Mouse (Mus musculus): ENCODE measurements around the gene Hmox2.
"Not testable (repeated sequence)": the region's sequence is repeated elsewhere in the genome, so short reads cannot be mapped to it uniquely, and the experiment has no call there.

Hmox2 gene

GRCm38 (mm10) chr16:4725266-4725665, 895 bp upstream of the Hmox2 start:
- no peak for DNase-seq (ENCODE audit: low read depth, low spot score)

GRCm38 (mm10) chr16:4726528-4727128, 467 bp downstream of the Hmox2 start:
- no peak for DNase-seq (ENCODE audit: low read depth, low spot score)

GRCm38 (mm10) chr16:4727526-4727925, 1.4 kb downstream of the Hmox2 start:
- DNase-seq (ENCODE audit: low read depth, low spot score) = no peak

- no peak for DNase-seq (ENCODE audit: low read depth, low spot score)
These were observed 1.8 kb downstream of the Hmox2 start for GRCm38 (mm10) chr16:4727963-4728362.

GRCm38 (mm10) chr16:4730776-4731358, 4.7 kb downstream of the Hmox2 start:
- no peak for DNase-seq (ENCODE audit: low read depth, low spot score)

GRCm38 (mm10) chr16:4736262-4736661, 10.1 kb downstream of the Hmox2 start:
- no peak for DNase-seq (ENCODE audit: low read depth, low spot score)

- DNase-seq (ENCODE audit: low read depth, low spot score) = no peak
These were observed 13.8 kb downstream of the Hmox2 start for GRCm38 (mm10) chr16:4739994-4740393.

- no peak for DNase-seq (ENCODE audit: low read depth, low spot score)
These were observed 16.0 kb downstream of the Hmox2 start for GRCm38 (mm10) chr16:4742186-4742585.

- no peak for DNase-seq (ENCODE audit: low read depth, low spot score)
These were observed 26.0 kb downstream of the Hmox2 start for GRCm38 (mm10) chr16:4752155-4752554.

GRCm38 (mm10) chr16:4754045-4754444, 27.9 kb downstream of the Hmox2 start:
- no peak for DNase-seq (ENCODE audit: low read depth, low spot score)

- DNase-seq (ENCODE audit: low read depth, low spot score) = not testable (repeated sequence)
These were observed 30.6 kb downstream of the Hmox2 start for GRCm38 (mm10) chr16:4756660-4757335.

GRCm38 (mm10) chr16:4762437-4762836, 36.3 kb downstream of the Hmox2 start:
- no peak for DNase-seq (ENCODE audit: low read depth, low spot score)

- peak; percentile 32 for DNase-seq (ENCODE audit: low read depth, low spot score)
These were observed 37.1 kb downstream of the Hmox2 start for GRCm38 (mm10) chr16:4763276-4763675.

- DNase-seq (ENCODE audit: low read depth, low spot score) = no peak
These were observed 39.7 kb downstream of the Hmox2 start for GRCm38 (mm10) chr16:4765852-4766251.

GRCm38 (mm10) chr16:4767012-4767790, 41.0 kb downstream of the Hmox2 start:
- no peak for DNase-seq (ENCODE audit: low read depth, low spot score)

GRCm38 (mm10) chr16:4768719-4769118, 42.6 kb downstream of the Hmox2 start:
- DNase-seq (ENCODE audit: low read depth, low spot score) = no peak

GRCm38 (mm10) chr16:4773289-4773970, 47.3 kb downstream of the Hmox2 start:
- DNase-seq (ENCODE audit: low read depth, low spot score) = no peak

- no peak for DNase-seq (ENCODE audit: low read depth, low spot score)
These were observed 51.2 kb downstream of the Hmox2 start for GRCm38 (mm10) chr16:4777171-4777904.

- no peak for DNase-seq (ENCODE audit: low read depth, low spot score)
These were observed 51.9 kb downstream of the Hmox2 start for GRCm38 (mm10) chr16:4777905-4778609.

GRCm38 (mm10) chr16:4778940-4779339, 52.8 kb downstream of the Hmox2 start:
- no peak for DNase-seq (ENCODE audit: low read depth, low spot score)
